11 mouse cellular contexts compared by ENCODE assay signal in genomic region chr3:153489718-153490117, GRCm38 (mm10).
DNase-seq lines count a peak whose midpoint lies in the region.
"Had no signal": no experiment of that assay in that cellular context is flagged by ENCODE, and none has a peak within 500 bp of the region (broad histone marks: within the 10 kb centered on the region; RNA-seq: fewer than 3 reads in every experiment).

No protein-coding gene starts in this region.

- DNase-seq in cerebellum, postnatal 14 days = peak; percentile 36 to 60
- no peak for DNase-seq in cerebellum, postnatal 4 days (ENCODE audit: low spot score in 2 of 2)
- peak; percentile 4 for DNase-seq in kidney, adult 9 months
- no peak for DNase-seq in kidney, postnatal 4 days
- DNase-seq in Muller cell, postnatal 12 days (ENCODE audit: inconsistent ontology term) = peak; percentile 37
- peak; percentile 72 for DNase-seq in gonadal fat pad, adult 2 months (ENCODE audit: low read depth)
- no peak for DNase-seq in gastrocnemius, postnatal 36 days
- no peak for DNase-seq in frontal cortex, postnatal 10 days (ENCODE audit: low spot score in 2 of 2)
- DNase-seq: B cell, adult 2 months; cerebellum, adult 8-10 months; thymus, postnatal 4 days had no signal

- intact Hi-C loops in gastrocnemius, postnatal 36 days (cut with DNase I) = no loop called here

Comparison
In these comparisons a context has a peak if more than half of its experiments do, and no peak if none do; other contexts are left out.
1. DNase-seq: peak in cerebellum, postnatal 14 days (2 of 2), kidney, adult 9 months (single experiment), Muller cell, postnatal 12 days (single experiment) and gonadal fat pad, adult 2 months (single experiment); none in cerebellum, postnatal 4 days (0 of 2), kidney, postnatal 4 days (0 of 2), gastrocnemius, postnatal 36 days (0 of 2) and frontal cortex, postnatal 10 days (0 of 2).